Mouse (Mus musculus) ES-Bruce4 (cell line): ENCODE measurements at regions not wholly inside any gene's neighbourhood (a gene's known extent, or its start where the extent isn't known, plus 50 kb on each side); places are given as distances from the start of the nearest gene placed in this dataset.

Source experiments
- H3K27ac ChIP-seq: 2 replicates; pipeline ENCODE4 v1.5.1; 2012; ENCODE audit warnings: low read length, inconsistent platforms; ENCODE audit not compliant: insufficient read depth
- H3K27me3 ChIP-seq: 2 replicates; pipeline ENCODE4 v1.6.1; 2012; ENCODE audit warnings: mild to moderate bottlenecking, low read length, inconsistent platforms; ENCODE audit not compliant: control insufficient read depth, poor library complexity, insufficient read depth, severe bottlenecking
- H3K36me3 ChIP-seq: 2 replicates; pipeline ENCODE4 v1.6.1; 2012; ENCODE audit warnings: inconsistent platforms, mild to moderate bottlenecking, low read length, moderate library complexity; ENCODE audit not compliant: control insufficient read depth, poor library complexity, insufficient read depth, severe bottlenecking
- H3K4me1 ChIP-seq: one replicate; pipeline ENCODE4 v1.8.1; 2011; ENCODE audit warnings: low read length; ENCODE audit not compliant: control insufficient read depth, insufficient read depth
- H3K4me3 ChIP-seq: 2 replicates; pipeline ENCODE4 v1.5.1; 2011; ENCODE audit warnings: low read depth, mild to moderate bottlenecking, low read length
- H3K9ac ChIP-seq: 2 replicates; pipeline ENCODE4 v1.6.1; 2012; ENCODE audit warnings: low read depth, mild to moderate bottlenecking, inconsistent platforms; ENCODE audit not compliant: poor library complexity, severe bottlenecking
- H3K9me3 ChIP-seq: replicated peaks from 2 replicates; pipeline ENCODE4 v1.6.1; 2012; ENCODE audit warnings: mild to moderate bottlenecking, low read length, inconsistent platforms; ENCODE audit not compliant: control insufficient read depth, poor library complexity, insufficient read depth, severe bottlenecking
- CTCF ChIP-seq: IDR thresholded peaks from one replicate; pipeline ENCODE4 v1.8.1; 2011; ENCODE audit warnings: low read depth, low read length
- EP300 ChIP-seq: IDR thresholded peaks from 2 replicates; pipeline ENCODE4 v1.6.1; 2011; ENCODE audit warnings: low read depth, low read length; ENCODE audit not compliant: insufficient read depth
- POLR2A ChIP-seq: IDR thresholded peaks from one replicate; pipeline ENCODE4 v1.8.1; 2011; ENCODE audit warnings: low read length; ENCODE audit not compliant: insufficient read depth

DNA sequence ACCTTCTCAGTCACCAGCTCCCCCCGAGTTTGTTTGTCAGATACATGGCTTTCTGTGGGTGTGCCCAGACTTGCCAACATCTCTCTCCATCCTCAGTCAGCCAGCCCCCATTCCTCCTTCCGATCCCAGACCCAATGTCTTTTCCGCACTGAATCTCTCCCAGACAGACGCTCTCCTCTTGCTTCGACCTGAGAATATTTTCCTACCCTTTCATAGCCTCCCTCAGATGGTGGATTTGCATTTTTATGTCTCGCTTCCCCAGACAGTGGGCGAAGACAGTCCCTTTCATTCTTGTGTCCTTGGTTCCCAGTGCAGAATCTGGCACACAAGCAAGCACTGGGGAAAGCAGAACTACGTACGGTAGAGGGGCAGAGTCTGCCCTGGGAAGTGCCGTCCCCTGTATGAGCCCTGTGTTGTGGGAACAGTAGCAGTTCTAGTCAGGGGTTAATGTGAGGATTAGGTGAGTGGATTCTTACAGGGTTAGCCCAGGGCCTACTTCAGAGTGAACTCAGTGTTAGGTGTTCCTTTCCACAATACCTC lies 275.0 kb downstream of the Vps13c start:
- Histone ChIP-seq H3K9me3 (no peaks in the 10 kb centered on the region), H3K27ac (no peak overlapping the region), H3K4me1 (no peaks in the 10 kb centered on the region), H3K9ac (no peak overlapping the region), H3K36me3 (no peaks in the 10 kb centered on the region), H3K27me3 (no peaks in the 10 kb centered on the region), H3K4me3 (no peak overlapping the region)
- TF ChIP-seq POLR2A = no peak
- TF ChIP-seq CTCF = no peak
- no peak for TF ChIP-seq EP300

DNA sequence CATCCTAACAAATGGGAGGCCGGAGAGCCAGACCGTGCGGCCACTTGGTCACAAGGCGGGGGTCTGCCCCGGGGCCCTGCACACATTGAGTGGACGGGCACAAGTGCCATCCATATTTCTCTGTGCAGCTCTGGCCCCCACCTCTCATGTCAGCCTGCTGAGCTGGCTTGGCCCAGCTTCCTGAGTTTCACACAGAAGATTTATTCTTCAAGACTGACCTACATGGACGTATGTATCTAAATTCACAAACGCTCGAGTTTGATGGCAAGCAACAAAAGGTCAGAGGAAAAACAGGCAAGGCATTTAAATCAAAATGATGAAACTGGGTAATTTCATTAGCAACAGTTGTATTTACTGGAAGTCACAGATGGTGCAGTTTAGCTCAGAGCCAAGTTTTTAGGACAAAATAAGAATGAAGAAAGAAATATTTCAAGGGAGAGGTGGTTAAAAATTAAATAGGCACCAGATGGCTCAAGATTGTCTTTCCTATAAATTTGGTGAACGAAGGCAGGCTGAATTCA lies 276.1 kb downstream of the Vps13c start:
- Histone ChIP-seq H3K9me3 (no peaks in the 10 kb centered on the region), H3K27ac (no peak overlapping the region), H3K9ac (no peak overlapping the region), H3K4me1 (no peaks in the 10 kb centered on the region), H3K4me3 (no peak overlapping the region), H3K27me3 (no peaks in the 10 kb centered on the region), H3K36me3 (no peaks in the 10 kb centered on the region)
- TF ChIP-seq EP300 (no peak), POLR2A (no peak), CTCF (no peak)

DNA sequence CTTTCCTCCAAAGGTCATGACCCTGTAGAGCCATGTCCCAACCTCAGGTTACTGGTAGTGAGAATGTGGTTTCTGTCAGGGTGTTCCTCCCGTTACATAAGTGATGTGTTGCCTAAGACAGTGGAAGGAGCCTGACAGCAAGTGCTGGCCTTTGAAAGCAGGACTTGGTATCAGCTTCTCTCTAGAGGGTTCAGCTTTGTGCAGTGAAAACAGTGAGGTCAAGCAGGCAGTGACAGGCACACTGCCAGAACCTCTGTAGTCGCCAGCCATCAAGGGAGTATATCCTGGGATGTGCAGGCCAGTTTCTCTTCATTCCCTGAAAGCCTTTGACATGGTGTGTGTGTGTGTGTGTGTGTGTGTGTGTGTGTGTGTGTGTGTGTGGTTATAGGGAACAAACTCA lies 278.1 kb downstream of the Vps13c start:
- Histone ChIP-seq H3K9me3 (no peaks in the 10 kb centered on the region), H3K36me3 (no peaks in the 10 kb centered on the region), H3K4me1 (no peaks in the 10 kb centered on the region), H3K27me3 (no peaks in the 10 kb centered on the region), H3K27ac (no peak overlapping the region), H3K9ac (no peak overlapping the region), H3K4me3 (no peak overlapping the region)
- TF ChIP-seq POLR2A = no peak
- TF ChIP-seq CTCF = no peak
- no peak for TF ChIP-seq EP300

DNA sequence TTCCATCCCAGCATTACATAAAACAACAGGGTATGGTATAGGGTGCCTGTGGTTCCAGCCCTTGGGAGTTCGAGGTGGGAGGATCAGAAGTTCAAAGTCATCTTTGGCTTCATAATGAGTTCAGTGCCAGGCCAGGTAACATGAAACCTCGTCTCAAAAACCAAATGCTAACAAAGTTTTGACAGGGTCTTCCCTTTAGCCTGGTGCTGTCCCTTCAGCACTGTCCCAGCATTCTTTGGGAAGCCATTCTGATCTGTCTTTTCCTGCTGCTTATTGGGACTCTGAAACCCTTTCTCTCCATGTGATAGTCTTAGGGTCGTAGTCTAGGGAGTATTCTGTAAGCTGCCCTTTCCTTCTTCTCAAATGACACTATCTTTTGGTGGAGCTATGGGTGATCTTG lies 282.1 kb downstream of the Vps13c start:
- no peaks in the 10 kb centered on the region for H3K4me1 ChIP-seq
- H3K9me3 ChIP-seq = no peaks in the 10 kb centered on the region
- no peak overlapping the region for H3K4me3 ChIP-seq
- TF ChIP-seq EP300 (no peak), CTCF (no peak), POLR2A (no peak)
- no peak overlapping the region for H3K27ac ChIP-seq
- H3K9ac ChIP-seq = no peak overlapping the region
- no peaks in the 10 kb centered on the region for H3K36me3 ChIP-seq
- H3K27me3 ChIP-seq = no peaks in the 10 kb centered on the region

DNA sequence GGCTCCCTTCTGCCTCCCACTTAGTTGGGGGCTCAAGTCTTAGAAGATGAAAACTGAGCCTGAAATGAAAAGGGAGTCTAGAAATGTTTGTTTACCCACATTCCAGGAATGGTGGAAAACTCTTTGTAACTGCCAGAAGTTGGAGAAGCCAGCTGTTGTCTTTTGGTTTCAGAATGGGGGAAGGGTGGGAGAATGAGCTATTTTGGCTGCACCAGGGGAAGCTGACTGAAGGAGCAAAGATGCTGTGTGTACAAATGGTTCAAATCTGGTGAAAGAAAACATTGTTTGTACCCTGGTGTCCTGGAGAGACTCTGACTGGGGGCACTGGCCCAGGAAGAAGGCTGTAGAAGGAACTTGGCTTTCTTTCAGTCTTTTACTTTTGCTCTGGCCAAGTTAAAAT lies 291.1 kb downstream of the Vps13c start:
- no peak overlapping the region for H3K9ac ChIP-seq
- H3K4me1 ChIP-seq = no peaks in the 10 kb centered on the region
- TF ChIP-seq CTCF (no peak), POLR2A (no peak), EP300 (no peak)
- no peaks in the 10 kb centered on the region for H3K9me3 ChIP-seq
- no peak overlapping the region for H3K4me3 ChIP-seq
- no peak overlapping the region for H3K27ac ChIP-seq
- no peaks in the 10 kb centered on the region for H3K27me3 ChIP-seq
- H3K36me3 ChIP-seq = no peaks in the 10 kb centered on the region

DNA sequence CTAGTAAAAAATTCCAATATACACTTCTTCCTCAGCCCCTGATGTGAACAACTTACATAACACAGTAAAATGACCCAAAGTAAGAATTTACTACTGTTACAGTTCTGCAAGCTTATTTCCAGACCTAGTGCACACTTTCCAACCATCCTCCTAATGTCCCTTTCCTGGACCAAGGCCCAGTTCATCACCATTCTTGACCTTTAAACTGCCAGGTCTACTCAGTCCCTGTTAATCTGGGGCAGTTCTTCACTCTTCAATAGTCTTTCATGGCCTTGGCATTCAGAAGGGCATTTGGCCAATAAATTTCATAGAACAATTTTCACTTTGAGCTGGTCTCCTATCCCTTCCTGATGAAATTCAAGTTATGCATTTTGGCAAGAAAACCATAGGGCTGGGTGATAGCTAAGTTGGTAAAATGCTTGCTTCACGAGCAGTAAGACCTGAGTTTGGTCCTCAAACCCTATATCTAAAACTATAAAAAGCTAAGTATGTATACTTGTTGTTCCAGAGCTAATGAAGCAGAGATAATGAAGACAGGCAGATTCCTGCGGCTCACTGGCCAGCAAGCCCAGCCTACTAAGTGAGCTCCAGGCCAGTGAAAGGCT lies 295.4 kb downstream of the Vps13c start:
- H3K4me3 ChIP-seq = no peak overlapping the region
- no peaks in the 10 kb centered on the region for H3K9me3 ChIP-seq
- TF ChIP-seq EP300 (no peak), CTCF (no peak), POLR2A (no peak)
- H3K27me3 ChIP-seq = no peaks in the 10 kb centered on the region
- H3K36me3 ChIP-seq = no peaks in the 10 kb centered on the region
- no peaks in the 10 kb centered on the region for H3K4me1 ChIP-seq
- H3K9ac ChIP-seq = no peak overlapping the region
- H3K27ac ChIP-seq = no peak overlapping the region
